Mouse (Mus musculus) forebrain, embryonic 10.5 days (tissue): ENCODE measurements around the gene Gemin5. TPM values are rescaled to one million over a fixed set of nuclear protein-coding genes. Genes with fewer than 3 reads are reported as not detected.
A peak's percentile ranks its signal among the peaks of the same experiment; 100 is the strongest.
"Not testable (repeated sequence)": the region's sequence is repeated elsewhere in the genome, so short reads cannot be mapped to it uniquely, and the experiment has no call there.

Experiments
- DNase-seq: peaks from one replicate; pipeline ENCODE4 v3.0.0-alpha.2; 2017; ENCODE audit warnings: low spot score; ENCODE audit errors: extremely low spot score
- H3K27ac ChIP-seq: fragments of 300-500 bp; sonication (generic); 2 replicates; pipeline ENCODE4 v1.5.1; 2016; ENCODE audit warnings: mild to moderate bottlenecking
- H3K27me3 ChIP-seq: fragments of 300-500 bp; sonication (generic); 2 replicates; pipeline ENCODE4 v1.6.1; 2016; ENCODE audit warnings: mild to moderate bottlenecking; ENCODE audit not compliant: poor library complexity, severe bottlenecking
- H3K36me3 ChIP-seq: fragments of 300-500 bp; sonication (generic); replicated peaks from 2 replicates; pipeline ENCODE4 v1.6.1; 2016; ENCODE audit warnings: mild to moderate bottlenecking, moderate library complexity
- H3K4me1 ChIP-seq: fragments of 300-500 bp; sonication (generic); 2 replicates; pipeline ENCODE4 v1.6.1; 2016
- H3K4me3 ChIP-seq: fragments of 300-500 bp; sonication (generic); 2 replicates; pipeline ENCODE4 v1.5.1; 2016; ENCODE audit warnings: mild to moderate bottlenecking, moderate library complexity
- H3K9me3 ChIP-seq: fragments of 300-500 bp; sonication (generic); 2 replicates; pipeline ENCODE4 v1.6.1; 2016; ENCODE audit warnings: mild to moderate bottlenecking, moderate library complexity
- WGBS: fragments of 180-500 bp; shearing (Covaris S2); methylation state at CpG from one replicate; pipeline ENCODE4 v1.1.7; 2016; 5-methylcytosine and 5-hydroxymethylcytosine counted together
- polyA plus RNA-seq: library from polyadenylated mRNA; unstranded; fragments of >200 nt; fragmentation: Nextera tagmentation; extraction: Ambion mirVana; gene quantifications from 2 replicates; pipeline ENCODE4 v1.2.1, GENCODE M21; 2016

Gemin5 gene
- polyA plus RNA-seq = 38.6 and 39.5 TPM in 2 replicates

DNA sequence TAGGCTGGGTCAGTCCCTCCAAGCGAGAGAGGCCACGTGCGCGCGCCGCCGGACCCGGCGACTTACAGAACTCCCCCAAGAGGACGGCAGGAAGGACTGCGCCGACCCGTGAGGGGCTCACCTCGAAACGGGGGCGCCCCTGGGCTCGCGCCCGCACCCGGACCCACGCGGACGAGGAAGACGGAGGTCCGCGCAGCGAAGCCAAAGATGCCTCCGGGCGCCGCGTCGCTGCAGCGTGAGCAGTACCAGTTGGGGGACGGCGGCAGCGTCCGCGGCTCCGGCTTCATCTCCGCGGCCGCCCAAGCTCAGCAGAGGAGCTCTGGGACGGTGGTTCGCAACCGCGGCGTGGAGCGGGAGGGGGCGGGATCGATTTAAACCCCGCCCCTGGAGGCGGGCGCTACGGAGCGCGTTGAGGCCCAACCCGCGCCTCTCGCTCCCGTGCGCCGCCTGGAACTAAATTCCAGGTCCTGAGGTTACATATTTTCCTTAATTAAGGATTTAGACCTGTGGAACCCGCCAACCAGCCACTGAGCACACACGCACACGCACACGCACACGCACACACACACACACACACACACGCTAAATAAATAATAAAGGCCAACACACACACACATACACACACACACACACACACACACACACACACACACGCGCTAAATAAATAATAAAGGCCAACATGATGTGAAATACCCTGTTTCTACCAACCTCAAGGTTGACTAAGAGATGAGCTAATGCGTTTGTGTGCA lies at the start of gene Gemin5:
Gemin5 (minus strand) TSS at position 373 of the 749 bp plus-strand sequence.
- Histone ChIP-seq H3K27me3 (no peaks in the 10 kb centered on the region), H3K4me3 (peak within 1 kb of the TSS; percentile 83), H3K27ac (peak within 1 kb of the TSS; percentile 90), H3K36me3 (peaks cover 41% of the 10 kb centered on the region), H3K4me1 (peaks cover 26% of the 10 kb centered on the region), H3K9me3 (peaks cover 9% of the 10 kb centered on the region; the same call in 1 of the 2 replicates)
- DNase-seq = peak; percentile 82
- 1% methylated on average over 71 of the region's 71 CpGs for WGBS

DNA sequence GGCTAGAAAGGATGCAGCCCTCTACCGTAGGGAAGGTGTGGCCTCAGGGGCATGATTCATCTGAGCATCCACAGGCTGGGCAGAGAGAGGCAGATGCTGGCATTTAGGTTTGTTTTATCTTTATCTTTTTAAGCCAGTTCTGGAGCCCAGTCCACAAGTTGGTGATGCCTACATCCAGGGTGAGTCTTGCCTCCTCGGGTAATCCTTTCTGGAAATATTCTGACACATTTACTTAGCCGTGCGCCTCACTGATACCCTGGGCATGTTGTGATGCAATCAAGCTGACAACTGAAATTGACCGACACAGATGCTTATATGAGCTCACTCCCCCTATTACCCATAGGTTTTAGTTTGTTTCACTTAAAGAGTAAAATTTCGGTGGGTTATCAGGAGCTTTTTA lies 48.5 kb upstream of the Gemin5 start:
- WGBS = 89% methylated on average over 6 of the region's 6 CpGs

DNA sequence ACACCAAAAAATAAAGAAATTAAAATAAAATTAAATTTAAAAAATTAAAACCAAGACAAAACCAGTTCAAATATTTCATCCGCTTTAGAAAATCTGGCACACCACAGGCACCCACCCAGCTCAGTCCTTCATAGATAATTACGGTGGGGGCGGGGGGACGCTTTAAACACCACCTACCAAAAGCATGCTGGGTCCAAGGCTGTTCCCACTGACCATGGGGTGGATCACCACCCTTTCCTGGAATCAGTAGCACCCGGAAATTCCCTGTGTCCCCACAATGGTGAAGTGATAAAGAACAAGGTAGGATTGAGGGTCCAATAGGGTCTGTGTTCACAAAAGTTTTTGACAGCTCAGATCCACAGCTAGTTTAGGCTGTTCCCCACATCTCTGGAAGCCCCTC lies 47.5 kb upstream of the Gemin5 start:
- Histone ChIP-seq H3K4me1 (peaks cover 19% of the 10 kb centered on the region), H3K27me3 (peaks cover 5% of the 10 kb centered on the region), H3K27ac (no peak overlapping the region), H3K36me3 (no peaks in the 10 kb centered on the region), H3K9me3 (no peaks in the 10 kb centered on the region), H3K4me3 (no peak overlapping the region)
- DNase-seq = no peak
- WGBS = 88% methylated on average over 5 of the region's 5 CpGs

More for the DNA sequence above, 48.5 kb upstream of the Gemin5 start:
- H3K4me3 ChIP-seq = no peak overlapping the region
- no peaks in the 10 kb centered on the region for H3K9me3 ChIP-seq
- H3K27me3 ChIP-seq = peaks cover 5% of the 10 kb centered on the region
- no peak overlapping the region for H3K27ac ChIP-seq
- no peak for DNase-seq
- peaks cover 8% of the 10 kb centered on the region for H3K4me1 ChIP-seq
- no peaks in the 10 kb centered on the region for H3K36me3 ChIP-seq

DNA sequence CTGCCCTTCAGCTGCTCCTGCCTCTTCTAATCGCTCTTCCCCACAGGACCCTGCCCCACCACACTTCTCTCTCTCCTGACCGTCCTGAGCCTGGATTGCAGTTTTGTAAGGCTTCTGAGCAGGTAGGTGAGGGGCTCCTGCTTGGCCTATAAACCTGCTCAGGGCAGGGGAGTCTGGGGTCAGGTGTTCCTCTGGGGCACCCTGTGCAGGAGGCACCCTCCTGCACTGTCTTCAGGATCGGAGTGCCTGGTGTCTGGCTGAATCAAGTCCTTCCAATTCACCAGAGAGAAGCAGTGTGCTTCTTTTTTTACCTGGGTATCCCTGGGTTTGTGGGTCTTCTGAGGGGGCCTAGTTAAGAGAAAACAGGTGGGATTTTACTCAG lies 46.7 kb upstream of the Gemin5 start:
- H3K36me3 ChIP-seq, H3K9me3 ChIP-seq, H3K4me3 ChIP-seq, H3K27ac ChIP-seq, H3K27me3 ChIP-seq, DNase-seq: not testable (repeated sequence)
- WGBS = 42% methylated on average over 2 of the region's 3 CpGs
- peaks cover 20% of the 10 kb centered on the region for H3K4me1 ChIP-seq

- Histone ChIP-seq H3K27ac (peak overlapping the region; percentile 66; the same call in 1 of the 2 replicates), H3K36me3 (no peaks in the 10 kb centered on the region), H3K4me3 (peak overlapping the region; percentile 41), H3K4me1 (peaks cover 20% of the 10 kb centered on the region), H3K27me3 (peaks cover 9% of the 10 kb centered on the region), H3K9me3 (no peaks in the 10 kb centered on the region)
- 53% methylated on average over 17 of the region's 17 CpGs for WGBS
- DNase-seq = peak; percentile 27
Measured at GRCm38 (mm10) chr11:58214391-58215048, 46.2 kb upstream of the Gemin5 start.

DNA sequence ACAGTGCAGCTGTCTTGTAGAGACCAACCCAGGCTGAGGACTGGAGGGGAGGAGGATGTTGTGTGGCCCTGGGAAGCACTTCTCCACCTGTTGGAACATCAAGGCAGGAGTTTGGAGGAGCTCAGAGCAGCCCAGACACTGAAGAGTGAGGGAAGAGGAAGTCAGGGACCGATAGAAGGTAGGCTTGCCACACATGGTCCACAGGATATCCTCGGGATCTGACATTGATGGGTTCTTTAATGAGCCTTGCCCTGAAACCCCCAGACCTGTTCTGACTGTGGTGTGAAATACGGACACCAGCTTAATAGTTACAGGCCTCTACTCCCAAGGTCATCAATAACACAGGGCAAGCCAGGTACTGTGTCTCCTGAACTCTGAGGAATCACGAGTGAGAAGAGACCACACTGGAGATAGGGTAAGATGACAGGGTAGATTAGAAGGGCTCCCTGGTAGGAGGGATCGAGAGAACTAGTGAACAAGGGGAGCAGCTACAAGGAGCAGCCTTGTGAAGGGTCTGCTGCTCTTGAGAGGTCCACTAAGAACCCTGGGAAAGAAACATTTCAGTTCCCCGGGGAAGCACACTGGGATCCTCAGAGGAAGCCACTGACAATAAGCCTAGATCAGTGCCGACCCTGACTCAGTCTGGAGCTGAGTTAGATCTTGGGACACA lies 45.5 kb upstream of the Gemin5 start:
- WGBS = 85% methylated on average over 7 of the region's 7 CpGs
- Histone ChIP-seq H3K27me3 (peaks cover 9% of the 10 kb centered on the region), H3K27ac (no peak overlapping the region), H3K4me1 (peaks cover 20% of the 10 kb centered on the region), H3K4me3 (no peak overlapping the region), H3K36me3 (no peaks in the 10 kb centered on the region), H3K9me3 (no peaks in the 10 kb centered on the region)
- DNase-seq = no peak

DNA sequence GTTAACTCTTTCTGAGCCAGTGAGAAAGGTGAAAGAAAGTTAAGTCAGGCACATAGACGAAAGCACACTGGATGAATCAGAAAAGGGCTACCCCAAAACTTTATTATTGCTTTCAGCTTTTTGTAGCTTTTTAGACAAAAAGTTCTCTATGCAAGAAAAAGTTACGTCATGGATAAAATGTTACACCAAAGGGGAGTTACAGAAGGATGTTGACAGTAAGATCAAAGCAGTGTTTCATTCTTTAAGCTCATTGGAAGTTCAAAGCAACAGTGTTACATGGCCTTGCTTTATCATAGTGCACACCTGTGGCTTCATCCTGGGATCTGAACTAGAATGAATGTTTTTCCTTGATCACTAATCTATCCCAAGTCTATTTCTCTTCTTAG lies 43.3 kb upstream of the Gemin5 start:
- H3K9me3 ChIP-seq = no peaks in the 10 kb centered on the region
- peaks cover 9% of the 10 kb centered on the region for H3K27me3 ChIP-seq
- H3K4me3 ChIP-seq = no peak overlapping the region
- no peaks in the 10 kb centered on the region for H3K36me3 ChIP-seq
- no peak overlapping the region for H3K27ac ChIP-seq
- H3K4me1 ChIP-seq = peaks cover 20% of the 10 kb centered on the region
- WGBS = 13% methylated on average over 2 of the region's 2 CpGs
- DNase-seq = no peak

GRCm38 (mm10) chr11:58211062-58211681 lies 42.8 kb upstream of the Gemin5 start:
- no peak overlapping the region for H3K4me3 ChIP-seq
- no peaks in the 10 kb centered on the region for H3K36me3 ChIP-seq
- WGBS = 19% methylated on average over 9 of the region's 9 CpGs
- no peak for DNase-seq
- peaks cover 20% of the 10 kb centered on the region for H3K4me1 ChIP-seq
- H3K27me3 ChIP-seq = peaks cover 9% of the 10 kb centered on the region
- no peaks in the 10 kb centered on the region for H3K9me3 ChIP-seq
- 0 out of 2 replicates have a peak overlapping the region, but pooled peaks have one; percentile 48 for H3K27ac ChIP-seq

GRCm38 (mm10) chr11:58210321-58210886 lies 42.1 kb upstream of the Gemin5 start:
- Histone ChIP-seq H3K4me3 (no peak overlapping the region), H3K36me3 (no peaks in the 10 kb centered on the region), H3K4me1 (peaks cover 20% of the 10 kb centered on the region), H3K27ac (no peak overlapping the region), H3K27me3 (peaks cover 9% of the 10 kb centered on the region), H3K9me3 (no peaks in the 10 kb centered on the region)
- WGBS = 100% methylated on average over 1 of the region's 1 CpGs
- no peak for DNase-seq

- no peaks in the 10 kb centered on the region for H3K27me3 ChIP-seq
- peaks cover 5% of the 10 kb centered on the region for H3K4me1 ChIP-seq
- H3K27ac ChIP-seq = no peak overlapping the region
- no peaks in the 10 kb centered on the region for H3K9me3 ChIP-seq
- DNase-seq = no peak
- no peak overlapping the region for H3K4me3 ChIP-seq
- 91% methylated on average over 12 of the region's 12 CpGs for WGBS
- no peaks in the 10 kb centered on the region for H3K36me3 ChIP-seq
Measured at GRCm38 (mm10) chr11:58201052-58201451, 32.7 kb upstream of the Gemin5 start.

DNA sequence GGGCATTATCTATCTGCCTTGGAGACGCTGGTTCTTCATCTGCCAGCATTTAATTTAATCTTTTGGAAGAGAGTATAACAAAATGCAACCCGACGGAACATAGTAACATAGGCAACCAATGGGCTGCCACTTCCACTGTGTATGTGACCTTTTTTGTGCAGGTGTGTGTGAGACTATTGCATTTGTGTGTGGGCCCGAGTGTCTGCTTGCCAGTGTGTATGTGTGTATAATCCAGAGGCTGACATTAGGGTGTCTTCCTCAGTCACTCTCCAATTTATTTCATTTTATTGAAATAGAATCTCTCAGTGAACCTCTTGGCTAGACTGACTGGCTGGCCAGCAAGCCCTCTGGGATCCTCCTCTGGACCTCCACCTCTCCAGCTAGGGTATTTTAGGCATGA lies 31.9 kb upstream of the Gemin5 start:
- Histone ChIP-seq H3K27me3 (no peaks in the 10 kb centered on the region), H3K4me3 (no peak overlapping the region), H3K27ac (no peak overlapping the region), H3K36me3 (no peaks in the 10 kb centered on the region), H3K9me3 (no peaks in the 10 kb centered on the region), H3K4me1 (peaks cover 5% of the 10 kb centered on the region)
- 91% methylated on average over 4 of the region's 4 CpGs for WGBS
- DNase-seq = no peak

- peak; percentile 41 for DNase-seq
- H3K4me1 ChIP-seq, H3K36me3 ChIP-seq, H3K27me3 ChIP-seq, H3K9me3 ChIP-seq: not testable (repeated sequence)
- H3K27ac ChIP-seq = peak within 1 kb of the TSS; percentile 74
- 10% methylated on average over 15 of the region's 15 CpGs for WGBS
- H3K4me3 ChIP-seq = peak within 1 kb of the TSS; percentile 57
Measured at GRCm38 (mm10) chr11:58199229-58200037, 31.1 kb upstream of the Gemin5 start, which contains the start of the genes Igtp and Irgm2. Gene Igtp (plus strand): TSS chr11:58199556. Gene Irgm2 (plus strand): TSS chr11:58199618.
